In the genomic region with DNA sequence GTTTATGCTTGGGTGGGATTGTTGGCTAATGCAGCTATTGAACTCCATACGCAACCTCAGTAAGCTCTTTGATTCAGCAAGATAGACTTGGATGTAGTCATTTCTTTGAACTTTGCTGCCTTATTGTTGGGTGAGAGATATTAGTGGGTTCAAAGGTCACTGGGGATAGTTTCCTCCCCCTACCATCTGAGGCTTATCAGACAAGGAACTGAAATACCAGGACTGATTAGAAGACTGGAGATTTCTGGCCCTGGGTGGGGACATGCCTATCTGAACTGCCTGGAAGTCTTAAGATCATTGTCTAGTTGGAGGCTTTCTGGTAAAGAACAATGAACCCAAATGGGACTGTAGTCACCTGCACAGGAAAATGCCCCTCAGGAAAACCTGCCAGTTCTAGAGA, we compare ENCODE assay signal across 8 mouse cellular contexts. TPM values are rescaled to one million over a fixed set of nuclear protein-coding genes. Genes with fewer than 3 reads are reported as not detected.
"Had no signal": no experiment of that assay in that cellular context is flagged by ENCODE, and none has a peak within 500 bp of the region (broad histone marks: within the 10 kb centered on the region; RNA-seq: fewer than 3 reads in every experiment).

No protein-coding gene starts in this region.

- H3K4me2 ChIP-seq: lung, embryonic 14.5 days; midbrain, embryonic 12.5 days; midbrain, embryonic 15.5 days; neural tube, embryonic 12.5 days; stomach, embryonic 15.5 days had no signal

- H3K9me3 ChIP-seq: midbrain, embryonic 12.5 days; midbrain, embryonic 15.5 days; stomach, embryonic 15.5 days had no signal

- H3K4me3 ChIP-seq: midbrain, embryonic 10.5 days; midbrain, embryonic 12.5 days; midbrain, embryonic 15.5 days; neural tube, embryonic 12.5 days; stomach, embryonic 15.5 days had no signal

- H3K9ac ChIP-seq: lung, embryonic 14.5 days; midbrain, embryonic 12.5 days; midbrain, embryonic 15.5 days; neural tube, embryonic 12.5 days; stomach, embryonic 15.5 days had no signal

- ATAC-seq: midbrain, embryonic 15.5 days had no signal

- H3K36me3 ChIP-seq: midbrain, embryonic 10.5 days; midbrain, embryonic 12.5 days; midbrain, embryonic 15.5 days; neural tube, embryonic 12.5 days; stomach, embryonic 15.5 days had no signal

- H3K27me3 ChIP-seq: midbrain, embryonic 12.5 days; midbrain, embryonic 15.5 days; neural tube, embryonic 12.5 days; stomach, embryonic 15.5 days had no signal

- H3K4me1 ChIP-seq: midbrain, embryonic 12.5 days; midbrain, embryonic 15.5 days; neural tube, embryonic 12.5 days; stomach, embryonic 15.5 days had no signal

- H3K27ac ChIP-seq: midbrain, embryonic 10.5 days; midbrain, embryonic 12.5 days; midbrain, embryonic 15.5 days; neural tube, embryonic 12.5 days; stomach, embryonic 15.5 days; stomach, postnatal 0 days had no signal

RNA-seq across cellular contexts. Expression of gene Clnk, which starts 26.4 kb away (rescaled TPM):
- polyA plus RNA-seq: lung, embryonic 14.5 days; lung, embryonic 16.5 days; neural tube, embryonic 12.5 days had no signal
